Mouse (Mus musculus) ES-Bruce4 (cell line): ENCODE measurements around the gene Wdr89.

Experiments
- CTCF ChIP-seq: IDR thresholded peaks from one replicate; pipeline ENCODE4 v1.8.1; 2011; ENCODE audit warnings: low read depth, low read length
- POLR2A ChIP-seq: IDR thresholded peaks from one replicate; pipeline ENCODE4 v1.8.1; 2011; ENCODE audit warnings: low read length; ENCODE audit not compliant: insufficient read depth

DNA sequence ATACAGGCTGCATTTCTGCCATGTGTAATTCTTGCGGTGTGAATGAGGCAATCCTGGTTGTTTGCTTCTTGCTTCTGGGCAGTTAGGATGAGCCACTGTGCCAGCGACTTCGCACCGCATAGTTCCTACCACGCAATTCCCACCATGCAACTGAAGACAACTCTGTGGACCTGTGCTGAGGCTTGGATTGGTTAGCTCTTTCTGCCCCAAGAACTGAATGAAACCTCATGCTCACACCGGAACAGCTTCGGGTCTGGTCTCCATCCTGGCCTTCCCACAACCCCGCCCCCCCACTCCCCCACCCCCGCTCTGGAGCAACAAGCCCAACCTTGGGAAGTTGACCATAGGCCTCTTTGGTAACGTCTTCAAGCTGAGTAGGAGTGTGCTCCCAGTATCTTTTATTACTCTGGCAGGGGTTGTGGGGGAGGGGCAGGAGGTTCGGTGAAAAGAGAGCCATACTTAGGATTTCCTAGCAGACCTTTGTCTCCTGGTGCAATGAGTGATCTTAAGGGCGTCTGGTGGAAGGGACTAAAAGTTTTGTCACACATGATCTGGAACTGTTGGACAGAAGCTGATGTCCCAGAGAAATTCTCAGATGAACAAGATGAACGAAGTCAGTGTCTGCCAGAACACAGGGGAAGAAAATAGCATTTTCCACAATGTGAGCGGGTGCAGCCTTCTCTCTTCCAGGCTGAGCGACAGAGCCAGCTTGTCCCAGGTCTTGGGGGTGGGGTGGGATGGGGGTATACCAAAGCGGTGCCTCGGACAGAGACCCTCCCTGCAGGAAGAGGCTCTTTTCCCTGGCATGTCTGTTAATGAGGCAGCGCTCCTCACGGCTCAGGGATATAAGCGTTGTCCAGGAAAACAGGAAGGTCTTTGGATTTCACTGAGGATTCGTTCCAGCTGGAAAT lies 32.1 kb upstream of the Wdr89 start:
- TF ChIP-seq CTCF (no peak), POLR2A (no peak)
